Mouse (Mus musculus) heart, postnatal 14 days (tissue): ENCODE data around the gene Gm17087. TPM values are rescaled to one million over a fixed set of nuclear protein-coding genes. Genes with fewer than 3 reads are reported as not detected.
A peak's percentile ranks its signal among the peaks of the same experiment; 100 is the strongest.

Experiments
- DNase-seq, 2 experiments: peaks; one replicate each; pipeline ENCODE4 v3.0.0; 2021 to 2022
- intact Hi-C: fragments of 180-260 bp; cut with DNase I; formaldehyde crosslinking; loops from one replicate; pipeline ENCODE4 v1.15.1; 2025
- long read RNA-seq, 2 experiments: library from polyadenylated mRNA; stranded (forward); transcript quantifications; one replicate each; pipeline ENCODE4 v2.0.0; 2021
- total RNA-seq, 2 experiments: library from RNA; stranded (reverse); gene quantifications; 2 replicates each; pipeline ENCODE4 v1.2.3; 2021

The Gm17087 gene
- not detected for total RNA-seq
- long read RNA-seq, experiment 1 = 0 reads
- long read RNA-seq, experiment 2 = 0 reads

DNA sequence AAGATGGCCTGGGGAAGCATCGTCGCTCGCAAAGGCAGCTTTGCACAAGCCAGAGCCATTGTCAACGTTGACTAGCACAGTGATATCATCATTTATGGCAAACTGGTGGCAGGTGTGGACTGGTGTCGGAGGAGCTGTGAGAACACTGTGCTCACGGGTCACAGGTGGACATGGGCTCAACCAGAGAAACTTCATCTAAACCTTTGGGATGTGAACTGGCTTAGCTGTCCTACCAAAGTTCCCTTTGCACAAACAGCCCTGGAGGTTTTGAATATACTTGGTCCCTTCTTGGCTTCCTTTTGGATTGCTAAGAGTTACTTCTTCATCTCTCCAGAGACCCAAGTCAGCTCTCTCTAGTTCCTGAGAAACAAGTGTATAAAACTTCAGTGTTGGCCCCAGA, at the start of gene Gm17087:
TSS of gene Gm17087 (minus strand) at position 101 of the 400 bp plus-strand sequence.
- intact Hi-C loops = no loop called here
- DNase-seq = no peak

DNA sequence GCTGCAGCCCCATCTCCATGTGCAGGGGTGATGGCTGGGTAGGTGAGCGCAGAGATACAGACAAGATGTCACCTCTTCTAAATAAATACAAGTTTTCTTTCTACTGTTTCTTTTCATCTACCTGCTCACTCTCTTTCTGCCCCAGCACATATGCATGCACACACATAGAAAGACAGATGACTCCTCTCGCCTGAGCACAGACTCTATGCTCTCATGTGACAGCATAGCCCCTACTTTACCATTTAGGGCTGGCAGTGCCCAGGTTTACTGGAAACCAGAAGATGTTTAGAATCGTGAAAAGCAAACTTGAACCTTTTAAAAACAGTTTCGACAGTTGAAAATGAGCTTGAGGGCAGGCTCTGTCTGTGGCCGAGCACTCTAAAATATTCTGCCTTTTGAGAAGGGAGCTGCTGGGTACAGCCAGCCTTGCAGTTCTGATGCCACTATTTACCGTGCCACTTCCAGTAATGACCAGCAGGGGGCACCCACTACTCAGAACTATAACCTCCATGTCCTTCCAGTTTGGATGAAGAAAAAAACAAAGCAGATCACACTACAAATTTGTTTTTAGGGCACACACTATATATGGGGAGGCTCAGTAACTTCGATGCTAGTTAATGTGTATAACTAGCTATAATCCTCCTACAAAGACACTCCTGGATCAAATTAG, 47.3 kb upstream of the Gm17087 start:
- intact Hi-C loops = loop anchor here (1.0 to 5.0 kb wide), 3 partner anchors 133 to 322 kb away; no protein-coding TSS in a partner anchor
- peak; percentile 77 to 86 for DNase-seq

DNA sequence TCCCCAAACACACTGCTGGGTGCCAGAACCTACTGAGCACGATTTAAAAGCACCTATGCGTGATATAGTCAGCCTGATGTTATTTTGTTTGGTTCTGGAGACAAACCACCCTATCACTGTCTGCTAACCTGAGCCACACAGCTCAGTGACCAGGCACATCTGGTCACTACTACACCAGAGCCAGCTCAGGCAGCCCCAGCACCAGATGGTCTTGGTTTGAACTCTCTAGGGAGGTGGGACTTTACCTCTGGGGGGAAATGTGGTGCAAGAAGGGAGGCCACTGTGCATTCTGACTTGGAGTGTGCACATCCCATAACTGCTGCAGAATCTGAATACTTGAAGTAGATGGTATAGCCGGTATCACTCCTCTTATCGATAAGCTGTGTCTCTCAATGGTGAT, 45.2 kb upstream of the Gm17087 start:
- intact Hi-C loops = loop anchor here (5.0 kb wide), 1 partner anchor 135 kb away; no protein-coding TSS in a partner anchor

DNA sequence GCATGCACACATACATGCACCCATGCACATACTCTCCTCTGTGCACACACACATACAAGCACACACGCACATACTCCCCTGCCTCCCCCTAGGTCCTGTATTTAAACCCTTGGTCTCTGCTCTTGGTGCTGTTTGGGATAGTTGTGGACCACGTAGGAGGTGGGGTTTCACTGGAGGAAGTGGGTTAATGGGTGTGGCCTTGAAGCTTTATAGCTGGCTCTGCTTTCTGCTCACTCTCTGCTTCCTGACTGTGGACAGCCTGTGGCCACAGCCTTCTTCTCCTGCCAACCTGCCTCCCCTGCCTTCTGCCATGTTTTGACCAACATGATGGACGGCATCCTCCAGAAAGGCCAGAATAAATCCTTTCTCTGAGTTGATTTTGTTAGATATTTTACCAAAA, 39.9 kb upstream of the Gm17087 start:
- intact Hi-C loops = no loop called here

More for the DNA sequence above, 45.2 kb upstream of the Gm17087 start:
- DNase-seq = no peak

DNA sequence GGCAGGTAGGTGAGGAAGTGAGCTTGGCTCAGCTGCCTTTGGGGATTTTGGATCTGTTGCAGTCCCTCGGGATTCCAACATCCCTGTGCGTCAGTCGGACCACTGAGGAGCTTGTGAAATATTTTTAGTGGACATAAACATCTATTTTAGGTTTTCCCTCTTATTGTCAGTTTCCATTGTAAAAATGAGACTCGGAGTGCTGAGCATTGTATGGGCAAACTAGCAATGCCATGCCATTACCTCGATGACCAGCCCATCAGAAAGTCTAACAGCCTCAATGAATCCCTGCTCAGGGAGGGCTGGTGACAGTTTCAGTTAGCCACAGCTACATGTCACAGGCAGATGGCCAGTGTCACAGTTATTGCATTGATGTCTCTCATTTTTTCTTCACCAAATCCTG, 39.2 kb upstream of the Gm17087 start:
- intact Hi-C loops = no loop called here
- no peak for DNase-seq

More for the DNA sequence above, 39.9 kb upstream of the Gm17087 start:
- no peak for DNase-seq

DNA sequence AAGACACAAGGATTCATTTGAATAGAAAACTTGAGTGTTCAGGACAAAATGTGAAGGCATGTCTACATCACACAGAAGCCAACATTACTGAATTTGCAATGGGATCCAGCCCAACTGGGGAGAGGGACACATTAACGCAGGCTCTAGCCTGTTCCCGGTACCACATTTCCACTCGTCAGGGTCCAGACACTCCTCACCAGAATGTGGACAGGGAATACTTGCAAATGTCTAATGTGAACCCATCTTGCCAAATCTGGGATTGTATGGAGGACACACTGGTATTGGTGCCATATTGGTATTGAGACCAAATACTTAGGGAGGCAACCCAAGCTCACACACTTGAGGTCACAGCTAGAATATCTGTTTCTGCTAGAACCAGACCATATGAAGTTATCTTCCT, 36.2 kb upstream of the Gm17087 start:
- intact Hi-C loops = no loop called here
- DNase-seq = no peak

DNA sequence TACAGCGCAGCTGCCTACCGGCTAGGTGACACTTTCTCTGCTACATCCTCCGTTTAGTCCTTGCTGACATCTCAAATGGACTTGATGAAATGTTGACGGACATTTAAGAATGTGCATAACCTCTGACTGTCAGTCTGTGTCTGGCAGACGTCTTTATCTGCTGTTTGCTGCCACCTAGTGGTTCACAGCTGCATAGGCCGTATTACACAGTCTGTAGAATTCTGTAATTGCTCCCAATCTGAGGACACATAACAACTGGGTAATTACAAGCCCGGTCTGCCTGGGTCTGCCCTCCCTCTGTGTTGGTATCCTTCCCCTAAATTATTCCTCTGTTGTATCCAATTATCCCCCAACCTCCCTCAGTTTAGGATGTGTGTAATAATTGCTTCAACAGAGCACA, 31.0 kb upstream of the Gm17087 start:
- DNase-seq = peak; percentile 57 to 73
- intact Hi-C loops = no loop called here

DNA sequence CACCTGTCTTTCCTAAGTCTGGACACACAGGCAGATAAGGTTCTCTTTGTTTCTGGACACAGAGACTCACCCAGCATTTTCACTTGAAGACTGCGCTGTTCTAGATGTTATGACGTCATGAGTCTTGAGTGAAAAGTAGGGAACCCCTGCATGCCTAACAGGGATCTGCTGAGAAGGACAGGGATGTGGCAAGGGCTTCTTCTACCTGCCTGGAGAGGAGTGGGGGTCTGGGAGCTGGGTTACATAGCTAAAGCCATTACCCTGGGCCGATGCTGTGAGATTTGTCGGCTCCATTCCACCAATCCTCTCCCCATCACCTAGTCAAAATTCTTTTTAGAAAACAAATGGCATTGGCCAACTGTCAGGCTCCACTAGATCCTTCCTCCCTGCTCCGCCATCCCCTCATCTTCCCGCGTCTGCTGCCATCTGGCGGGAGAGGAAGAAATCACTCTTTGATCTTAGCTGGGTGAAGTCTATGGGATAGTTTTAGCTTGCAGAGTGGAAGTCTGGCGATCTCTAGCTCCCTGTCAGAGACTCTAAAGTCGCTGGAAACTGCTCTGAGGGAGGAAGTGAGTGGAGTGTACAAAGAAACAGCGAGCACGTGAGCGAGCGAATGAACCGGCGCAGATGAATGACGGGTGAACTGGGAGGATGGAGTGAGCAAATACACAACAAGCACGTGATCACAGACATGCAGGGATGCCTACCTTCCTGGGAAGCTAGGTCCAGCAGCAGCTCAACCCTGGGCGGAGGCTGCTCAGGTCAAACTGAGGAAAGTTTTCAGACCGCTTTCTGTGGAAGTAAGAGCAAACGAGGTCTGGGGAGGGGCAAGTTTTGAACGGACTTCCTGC, 25.9 kb upstream of the Gm17087 start:
- intact Hi-C loops = loop anchor here (1.0 to 5.0 kb wide), 2 partner anchors 65 to 123 kb away; partner anchors contain the start of gene Pde10a
- peak; percentile 78 to 87 for DNase-seq

DNA sequence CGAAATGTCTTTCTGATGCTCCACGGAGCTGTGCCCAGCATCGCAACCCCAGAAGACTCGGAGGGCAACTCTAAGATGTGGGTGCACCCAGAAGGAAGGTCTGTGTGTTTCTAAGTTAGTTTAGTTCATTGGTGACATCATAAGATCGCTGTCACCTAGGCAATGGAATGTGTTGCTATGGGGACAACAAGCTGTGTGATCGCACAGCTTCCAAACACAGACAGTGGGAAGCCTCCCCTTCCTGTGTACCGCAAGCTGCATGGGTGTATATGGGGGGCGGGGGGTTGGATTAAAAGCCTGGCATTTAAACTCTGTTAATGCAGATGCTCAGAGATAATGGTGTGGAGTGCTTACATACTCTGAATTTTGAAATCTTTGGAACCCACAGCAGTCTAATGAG, 14.8 kb upstream of the Gm17087 start:
- DNase-seq = no peak
- intact Hi-C loops = no loop called here

DNA sequence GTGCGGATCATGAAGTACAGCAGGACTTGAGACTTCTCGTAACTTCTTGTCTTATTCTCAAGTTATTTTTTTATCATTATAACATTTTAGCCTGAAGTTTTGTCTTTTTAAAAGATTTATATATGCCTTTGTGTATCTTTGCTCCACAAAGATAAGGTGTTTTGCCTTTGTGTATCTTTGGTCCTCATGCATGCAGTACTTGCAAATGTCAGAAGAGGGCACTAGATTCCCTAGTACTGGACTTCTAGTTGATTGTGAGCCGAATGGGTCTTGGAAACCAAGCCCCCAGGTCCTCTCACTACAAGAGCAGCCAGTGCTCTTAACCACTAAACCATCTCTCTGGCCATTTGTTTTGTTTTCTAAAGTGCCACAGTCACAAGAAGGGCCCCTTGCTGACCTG, 13.6 kb upstream of the Gm17087 start:
- peak in 1 of 2 experiments; percentile 14 for DNase-seq
- intact Hi-C loops = no loop called here

DNA sequence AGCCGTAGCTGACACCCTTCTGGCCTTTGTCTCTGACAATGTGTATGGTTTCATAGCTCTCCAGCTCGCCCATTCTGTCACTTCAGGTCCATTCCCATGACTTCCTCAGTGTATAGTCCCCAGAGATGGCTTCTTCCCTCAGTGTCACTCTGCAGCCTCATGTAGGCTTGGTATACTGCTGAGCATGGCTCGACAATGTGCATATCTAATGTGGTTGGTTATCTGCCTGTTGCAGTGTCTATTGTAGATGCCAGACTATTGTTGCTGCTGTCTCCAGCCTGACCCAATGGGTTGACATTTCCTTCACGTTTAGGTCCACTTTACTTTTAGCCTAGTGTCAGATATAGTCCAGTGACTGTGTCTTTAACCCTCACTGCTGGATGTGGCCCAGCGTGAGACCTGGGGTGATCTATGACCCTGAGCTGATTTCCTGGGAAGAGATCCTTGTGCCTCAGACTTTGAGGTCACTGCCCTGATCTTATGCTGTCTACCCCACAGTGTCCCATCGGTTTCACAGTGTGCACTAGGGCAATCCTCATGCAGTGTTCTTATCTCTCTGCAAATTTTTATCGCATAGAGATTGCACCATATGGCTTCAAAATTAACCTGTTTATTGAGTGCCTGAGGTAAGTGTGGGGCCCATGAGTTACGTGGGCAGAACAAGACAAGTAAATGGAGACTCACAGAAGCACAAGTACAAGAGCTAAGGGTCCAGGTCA, 7.0 kb upstream of the Gm17087 start:
- DNase-seq = no peak
- intact Hi-C loops = no loop called here

DNA sequence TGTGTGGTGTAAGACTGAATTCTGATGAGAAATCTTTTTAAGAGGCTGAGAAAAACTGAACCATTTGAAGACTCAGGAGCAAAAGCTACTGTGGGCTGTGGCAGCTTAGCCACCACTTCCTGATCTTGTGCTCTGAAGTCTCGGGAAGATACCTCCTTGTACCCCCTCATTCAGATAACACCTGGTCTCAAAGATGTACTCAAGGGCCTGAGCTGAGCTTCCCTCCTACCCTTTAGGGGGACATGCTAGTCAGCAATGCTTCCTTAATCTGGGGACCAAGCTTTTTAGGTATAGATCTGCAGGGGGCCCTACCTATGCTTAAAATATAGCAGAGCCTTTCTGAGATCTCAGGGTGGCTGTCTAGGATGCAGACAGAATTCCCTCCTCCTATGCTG, 3.9 kb downstream of the Gm17087 start:
- intact Hi-C loops = no loop called here
- DNase-seq = no peak

DNA sequence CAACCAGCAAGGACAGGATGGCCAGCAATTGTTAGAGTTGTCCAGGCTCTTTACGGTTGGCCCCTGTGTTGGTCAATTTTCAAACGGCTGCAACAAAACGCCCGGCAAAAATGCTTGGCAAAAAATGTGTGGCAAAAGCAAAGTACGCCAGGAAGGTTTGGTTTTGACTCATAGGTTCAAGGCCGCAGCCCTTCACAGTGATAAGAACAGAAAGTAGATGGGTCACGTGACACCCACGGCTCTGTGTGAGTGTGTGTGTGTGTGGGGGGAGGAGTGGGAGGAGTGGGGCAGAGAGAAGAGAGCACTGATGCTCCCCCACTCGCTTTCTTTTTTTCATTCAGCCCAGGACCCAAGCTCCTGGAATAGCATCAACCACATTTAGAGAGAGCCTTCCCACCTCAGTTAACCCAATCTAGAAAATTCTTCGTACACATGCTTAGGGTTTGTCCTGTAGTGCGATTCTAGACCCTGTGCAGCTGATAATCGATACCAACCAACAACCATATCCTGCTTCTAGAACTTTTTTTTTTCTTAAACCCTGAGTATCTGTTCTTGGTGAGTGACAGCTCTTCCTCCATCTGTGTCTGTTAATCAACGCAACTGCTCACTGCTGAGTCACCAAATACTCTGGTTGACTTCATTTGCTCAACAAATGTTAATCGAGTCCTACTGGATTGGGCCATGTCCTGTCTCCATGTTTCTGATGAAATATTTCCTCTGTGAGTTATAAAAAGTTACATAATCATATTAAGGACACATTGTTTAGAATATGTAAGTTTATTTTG, 4.5 kb downstream of the Gm17087 start:
- no peak for DNase-seq
- intact Hi-C loops = no loop called here

DNA sequence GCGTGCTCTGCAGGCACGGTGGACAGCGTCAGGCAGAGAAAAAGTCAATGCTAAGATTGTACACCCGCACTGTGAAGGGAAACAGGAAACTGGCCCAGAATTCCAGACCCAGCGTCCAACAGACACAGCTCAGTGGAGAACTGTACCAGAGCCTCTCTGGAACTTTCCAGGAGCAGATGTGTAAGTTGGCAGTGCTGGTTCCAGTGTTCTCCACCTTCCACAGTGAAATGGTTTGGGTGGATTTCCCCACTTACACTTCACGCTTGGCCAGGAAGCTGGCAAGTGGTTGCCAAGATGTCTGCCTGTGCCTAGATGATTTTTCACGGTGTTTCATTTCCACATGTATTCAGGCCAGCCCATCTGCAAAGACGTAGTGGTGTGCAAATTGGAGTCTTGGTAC, 8.8 kb downstream of the Gm17087 start:
- intact Hi-C loops = no loop called here
- no peak for DNase-seq

DNA sequence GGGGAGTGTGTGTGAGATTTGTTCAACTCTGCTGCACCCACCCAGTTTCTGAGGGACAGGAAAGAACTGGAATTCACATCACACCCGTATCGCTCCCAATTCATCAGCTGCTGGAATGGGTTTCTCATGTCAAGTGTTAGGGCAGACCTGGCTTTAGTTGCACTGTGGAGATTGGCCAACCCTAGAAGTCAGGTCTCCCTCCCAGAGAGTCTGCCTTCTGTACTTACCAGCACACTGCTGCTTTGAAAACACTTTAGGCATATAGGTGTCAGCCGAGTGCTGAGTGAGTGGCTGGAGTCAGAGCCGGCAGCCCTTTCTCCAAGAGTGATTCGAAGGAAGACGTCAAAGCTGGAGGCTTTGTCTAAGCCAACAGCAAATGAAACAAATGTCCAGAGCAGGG, 10.5 kb downstream of the Gm17087 start:
- intact Hi-C loops = no loop called here

DNA sequence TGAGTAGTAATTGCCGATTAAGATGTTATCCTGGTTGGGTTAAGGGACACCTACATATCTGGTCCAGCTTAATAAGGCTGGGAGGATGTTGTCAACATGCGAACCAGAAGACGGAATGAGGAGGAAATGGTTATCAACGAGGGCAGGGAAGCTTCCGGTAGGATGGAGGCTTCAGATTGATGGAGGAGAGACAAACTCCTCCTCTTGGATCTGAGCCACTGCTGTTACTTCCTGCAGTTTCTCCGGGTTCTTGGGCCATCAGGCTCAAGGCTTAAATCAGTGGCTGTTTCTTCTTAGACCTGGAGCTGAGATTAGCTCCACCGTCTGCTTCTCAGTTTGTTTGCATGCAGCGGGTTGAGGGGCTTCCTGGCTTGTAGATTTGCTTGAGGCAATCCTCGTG, 11.0 kb downstream of the Gm17087 start:
- intact Hi-C loops = no loop called here
- DNase-seq = no peak

More for the DNA sequence above, 10.5 kb downstream of the Gm17087 start:
- no peak for DNase-seq

DNA sequence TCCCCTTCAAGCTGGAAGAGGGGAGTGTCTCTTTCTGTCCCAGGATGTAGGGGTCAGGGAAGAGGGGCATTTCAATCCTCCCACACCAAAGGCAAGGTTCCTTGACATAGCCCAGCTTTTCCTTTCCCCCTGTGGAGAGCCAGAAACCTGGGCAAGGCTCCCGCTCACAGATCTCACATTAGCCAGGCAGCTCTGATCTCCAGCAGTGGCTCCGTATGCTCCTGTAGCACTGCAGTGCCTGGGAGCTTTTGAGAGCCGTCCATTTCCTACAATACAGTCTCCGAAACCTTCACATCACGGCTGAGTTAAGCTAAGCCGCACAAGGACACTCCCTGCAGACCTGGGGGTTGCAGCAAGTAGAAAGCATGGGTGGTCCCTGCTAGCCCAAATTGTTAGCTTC, 12.5 kb downstream of the Gm17087 start:
- no peak for DNase-seq
- intact Hi-C loops = no loop called here

DNA sequence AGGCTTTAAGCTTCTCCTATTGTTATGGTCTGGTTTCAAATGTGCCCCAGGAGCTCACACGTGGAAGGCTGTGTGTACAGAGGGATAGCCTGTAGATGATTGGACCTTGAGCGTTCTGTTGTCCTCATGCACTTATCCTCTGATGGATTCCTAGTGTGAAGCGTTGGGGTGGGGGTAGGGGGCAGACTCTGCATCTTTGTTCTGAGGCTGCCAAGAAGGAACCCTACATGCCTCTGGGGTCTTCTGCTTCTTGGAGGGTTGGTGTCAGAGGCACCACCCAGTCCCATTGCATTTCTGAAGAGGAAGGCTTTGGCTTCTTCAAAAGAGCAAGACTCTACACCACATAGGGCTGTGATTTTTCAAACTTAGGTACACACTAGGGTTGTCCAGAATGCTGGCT, 13.1 kb downstream of the Gm17087 start:
- intact Hi-C loops = no loop called here
- DNase-seq = no peak

DNA sequence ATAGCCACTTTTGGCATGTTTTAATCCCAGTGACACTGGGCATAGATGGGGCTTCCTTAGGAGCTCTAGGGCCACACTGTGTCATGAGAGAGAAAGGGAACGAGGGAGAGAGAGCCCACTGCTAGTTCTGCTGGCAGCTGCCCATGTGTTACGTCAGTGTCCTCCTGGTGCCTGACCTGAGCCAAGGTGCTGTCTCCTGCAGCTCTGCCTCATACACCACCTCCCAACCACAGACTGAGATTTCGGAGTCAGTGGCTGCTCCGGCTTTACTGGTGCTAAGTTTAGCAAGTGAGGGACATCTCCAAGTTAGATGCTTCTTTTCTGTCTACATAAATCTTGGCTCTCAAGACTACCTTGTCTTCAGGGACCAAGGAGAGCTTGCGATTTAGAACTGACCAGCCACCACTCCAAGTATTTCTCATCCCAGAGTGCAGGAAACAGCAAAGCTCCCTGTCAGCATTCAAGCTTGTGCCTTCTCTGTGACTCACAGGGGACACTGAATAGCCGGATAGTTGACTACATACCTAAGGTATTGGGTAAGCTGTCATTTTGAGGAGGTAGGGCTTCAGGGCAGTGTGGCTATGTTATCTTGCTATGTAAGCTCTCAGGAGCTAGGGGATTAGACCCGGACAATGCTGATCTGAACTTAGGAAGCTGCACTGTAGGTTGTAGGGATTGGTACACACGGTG, 14.3 kb downstream of the Gm17087 start:
- intact Hi-C loops = no loop called here

DNA sequence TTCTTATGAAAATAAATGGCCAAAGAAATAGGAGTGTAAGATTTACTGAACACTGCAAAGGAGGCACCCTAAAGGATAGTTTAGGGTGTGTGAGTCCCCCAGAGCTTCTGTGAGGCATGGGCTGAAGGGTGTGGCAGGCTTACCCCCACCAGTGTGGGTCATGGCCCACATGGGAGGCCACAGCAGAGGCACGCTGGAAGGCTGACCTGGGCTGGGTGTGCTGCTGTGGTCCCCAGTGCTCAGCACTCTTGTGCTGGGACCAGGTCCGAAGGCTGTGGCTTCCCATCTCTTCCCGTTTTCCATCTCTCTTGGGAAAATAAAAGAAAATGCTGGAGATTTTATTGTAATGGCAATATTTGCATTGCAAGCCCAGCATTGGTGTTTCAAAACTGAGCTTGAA, 15.1 kb downstream of the Gm17087 start:
- intact Hi-C loops = no loop called here
- no peak for DNase-seq

More for the DNA sequence above, 14.3 kb downstream of the Gm17087 start:
- peak in 1 of 2 experiments; percentile 5 for DNase-seq
